Mouse (Mus musculus): ENCODE measurements at regions not wholly inside any gene's neighbourhood (a gene's known extent, or its start where the extent isn't known, plus 50 kb on each side); places are given as distances from the start of the nearest gene placed in this dataset.

DNA sequence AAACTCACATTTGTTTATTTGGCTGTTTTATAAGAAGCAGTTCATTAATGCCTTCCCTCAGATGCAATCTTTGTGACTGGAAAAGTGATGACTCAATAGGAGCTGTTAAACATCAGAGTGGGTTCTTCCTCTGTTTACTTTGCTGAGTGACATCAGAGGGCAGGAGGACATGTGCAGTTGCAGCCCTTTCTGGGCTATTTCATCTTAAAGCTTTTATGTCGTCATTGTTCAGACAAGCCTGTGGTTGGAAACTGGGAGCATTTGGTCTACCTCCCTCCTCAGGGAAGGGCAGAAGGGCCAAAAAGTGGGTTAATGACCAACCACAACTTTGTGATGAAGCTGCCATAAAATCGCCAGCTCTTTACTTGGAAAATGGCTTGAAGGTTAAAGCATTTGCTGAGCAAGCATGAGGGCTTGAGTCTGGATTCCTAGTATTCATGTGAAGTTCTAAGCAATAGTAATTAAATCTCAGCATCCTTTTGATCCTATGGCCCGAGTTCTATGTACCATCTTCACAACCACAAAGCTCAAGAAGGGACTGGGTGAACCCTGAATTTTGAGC, 103.8 kb upstream of the Igfbp3 start:
- no peak for ATAC-seq (ENCODE audit: insufficient number of reproducible peaks, low FRiP score, low TSS enrichment, low read depth)
- Histone ChIP-seq H3K9me3 (no peaks in the 10 kb centered on the region), H3K27me3 (no peaks in the 10 kb centered on the region), H3K4me1 (no peaks in the 10 kb centered on the region), H3K4me2 (no peak overlapping the region), H3K27ac (no peak overlapping the region), H3K4me3 (no peak overlapping the region), H3K36me3 (no peaks in the 10 kb centered on the region), H3K9ac (no peak overlapping the region)
- WGBS, result 48% methylated on average over 3 of the region's 3 CpGs

DNA sequence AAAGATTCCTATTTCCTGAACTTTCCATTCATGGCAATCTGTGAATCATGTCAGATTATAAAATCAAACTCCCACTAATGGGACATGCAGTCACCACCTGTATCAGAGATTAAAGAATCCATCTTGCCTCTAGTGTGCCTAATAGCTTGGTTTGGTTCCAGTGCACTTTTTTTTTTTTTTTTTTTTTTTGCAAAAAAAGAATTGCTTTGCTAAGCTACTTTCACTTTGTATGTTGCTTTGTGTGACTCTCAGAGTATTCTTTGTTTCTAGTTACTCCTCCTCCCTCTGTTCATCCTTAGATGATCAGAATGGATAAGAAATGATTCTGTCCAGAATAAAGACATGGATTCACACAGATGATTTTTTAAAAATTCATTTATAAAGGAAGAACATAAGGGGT, 82.5 kb upstream of the Igfbp3 start:
- H3K9ac ChIP-seq, result no peak overlapping the region
- H3K4me3 ChIP-seq, result no peak overlapping the region
- no peak overlapping the region for H3K4me2 ChIP-seq
- H3K9me3 ChIP-seq, result no peaks in the 10 kb centered on the region
- H3K27ac ChIP-seq, result no peak overlapping the region
- no peaks in the 10 kb centered on the region for H3K4me1 ChIP-seq
- H3K27me3 ChIP-seq, result no peaks in the 10 kb centered on the region
- no peak for ATAC-seq (ENCODE audit: insufficient number of reproducible peaks, low FRiP score, low TSS enrichment, low read depth)
- no peaks in the 10 kb centered on the region for H3K36me3 ChIP-seq

DNA sequence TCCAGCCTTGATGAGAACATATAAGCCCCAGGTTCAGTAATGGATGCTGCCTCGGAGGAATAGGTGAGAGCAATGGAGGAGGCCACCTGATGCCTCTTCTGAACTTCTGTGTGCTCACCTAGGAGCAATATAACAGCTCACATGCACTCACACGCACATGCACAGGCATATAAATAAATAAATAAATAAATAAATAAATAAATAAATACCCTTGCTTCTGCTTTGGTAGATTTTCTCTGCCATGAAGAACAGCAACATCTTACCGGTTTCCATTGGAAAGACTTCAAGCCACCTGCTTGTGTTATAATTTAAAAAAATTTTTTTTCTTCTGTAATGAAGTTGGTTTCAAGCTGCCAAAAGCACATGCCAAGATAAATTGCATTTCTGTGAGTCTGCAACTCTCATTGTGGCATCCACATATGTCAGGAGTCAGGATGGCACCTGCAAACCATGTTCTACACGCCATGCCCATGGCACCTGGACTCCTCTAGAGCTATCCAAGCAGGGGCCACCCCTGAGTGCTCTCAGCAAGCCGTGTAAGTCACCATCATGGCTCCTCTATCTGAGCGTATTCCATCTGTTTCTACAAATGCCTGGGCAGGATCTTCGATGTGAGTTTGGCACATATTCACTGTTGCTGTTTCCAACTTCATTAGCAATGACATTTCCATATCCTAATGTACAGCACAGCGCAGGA, 75.7 kb upstream of the Igfbp3 start:
- WGBS, result 83% methylated on average over 8 of the region's 8 CpGs
- no peak overlapping the region for H3K27ac ChIP-seq
- H3K4me3 ChIP-seq, result no peak overlapping the region
- no peaks in the 10 kb centered on the region for H3K36me3 ChIP-seq
- no peak overlapping the region for H3K9ac ChIP-seq
- no peaks in the 10 kb centered on the region for H3K27me3 ChIP-seq
- H3K4me2 ChIP-seq, result no peak overlapping the region
- no peak for ATAC-seq (ENCODE audit: insufficient number of reproducible peaks, low FRiP score, low TSS enrichment, low read depth)
- peaks cover 10% of the 10 kb centered on the region for H3K4me1 ChIP-seq
- no peaks in the 10 kb centered on the region for H3K9me3 ChIP-seq

DNA sequence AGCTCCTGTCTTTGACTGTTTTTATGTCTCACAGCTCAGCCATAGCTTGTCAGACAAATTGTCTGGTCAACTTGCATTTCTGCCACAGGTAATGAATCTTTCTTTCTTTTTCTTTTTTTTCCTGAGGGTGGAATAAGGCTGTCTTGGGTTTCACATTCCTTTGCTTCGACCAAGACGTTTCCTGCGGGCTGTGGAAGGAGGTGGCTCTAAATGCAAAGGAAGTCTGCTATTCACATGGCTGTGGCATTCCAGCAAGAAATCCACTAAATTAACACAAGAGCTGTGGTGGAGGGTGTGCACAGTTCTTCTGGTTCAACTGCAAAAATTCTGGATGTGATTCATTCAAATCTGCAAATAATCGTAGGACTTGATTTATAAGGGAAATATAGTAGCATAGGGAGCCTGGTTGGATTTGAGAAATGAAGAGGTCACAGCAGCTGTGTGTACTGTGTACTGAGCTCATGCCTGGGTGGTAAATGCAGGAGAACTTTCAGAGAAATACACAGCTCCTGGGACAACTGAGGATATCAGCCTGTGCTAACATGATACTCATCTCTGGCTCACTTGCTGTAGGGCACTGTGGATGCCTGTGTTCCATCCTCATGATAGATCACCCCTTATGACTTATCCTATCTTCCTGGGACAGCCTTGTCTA, 71.2 kb upstream of the Igfbp3 start:
- H3K4me1 ChIP-seq, result peaks cover 17% of the 10 kb centered on the region
- no peak overlapping the region for H3K9ac ChIP-seq
- H3K4me3 ChIP-seq, result no peak overlapping the region
- H3K36me3 ChIP-seq, result no peaks in the 10 kb centered on the region
- 0 out of 2 replicates have a peak, but pooled peaks have one; percentile 62 for ATAC-seq (ENCODE audit: insufficient number of reproducible peaks, low FRiP score, low TSS enrichment, low read depth)
- H3K9me3 ChIP-seq, result no peaks in the 10 kb centered on the region
- H3K4me2 ChIP-seq, result no peak overlapping the region
- H3K27ac ChIP-seq, result peak overlapping the region; percentile 22
- no peaks in the 10 kb centered on the region for H3K27me3 ChIP-seq
- 9% methylated on average over 4 of the region's 4 CpGs for WGBS

DNA sequence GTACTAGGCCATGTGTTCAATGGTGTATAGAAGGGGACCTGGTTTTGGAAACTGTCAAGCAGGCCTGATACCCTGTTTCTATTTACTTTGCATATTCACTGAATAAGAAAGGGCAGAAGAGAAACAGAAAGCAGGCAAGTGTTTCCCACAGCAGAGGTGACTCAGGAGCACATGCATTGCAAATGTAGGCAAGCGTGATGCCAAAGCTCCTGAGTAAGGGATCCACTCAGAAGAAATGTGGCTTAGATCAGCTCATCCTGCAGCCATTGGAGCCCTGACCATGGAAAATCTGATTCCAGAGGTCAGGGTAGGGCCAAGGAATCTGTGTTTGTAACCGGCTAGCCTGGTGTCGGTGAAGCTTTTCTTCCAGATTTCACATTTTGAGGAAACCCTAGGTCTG, 69.3 kb upstream of the Igfbp3 start:
- Histone ChIP-seq H3K36me3 (no peaks in the 10 kb centered on the region), H3K9ac (no peak overlapping the region), H3K4me1 (peaks cover 17% of the 10 kb centered on the region), H3K9me3 (no peaks in the 10 kb centered on the region), H3K27ac (no peak overlapping the region), H3K27me3 (no peaks in the 10 kb centered on the region), H3K4me3 (no peak overlapping the region), H3K4me2 (no peak overlapping the region)
- ATAC-seq (ENCODE audit: insufficient number of reproducible peaks, low FRiP score, low TSS enrichment, low read depth), result no peak
- WGBS, result 90% methylated on average over 3 of the region's 3 CpGs

DNA sequence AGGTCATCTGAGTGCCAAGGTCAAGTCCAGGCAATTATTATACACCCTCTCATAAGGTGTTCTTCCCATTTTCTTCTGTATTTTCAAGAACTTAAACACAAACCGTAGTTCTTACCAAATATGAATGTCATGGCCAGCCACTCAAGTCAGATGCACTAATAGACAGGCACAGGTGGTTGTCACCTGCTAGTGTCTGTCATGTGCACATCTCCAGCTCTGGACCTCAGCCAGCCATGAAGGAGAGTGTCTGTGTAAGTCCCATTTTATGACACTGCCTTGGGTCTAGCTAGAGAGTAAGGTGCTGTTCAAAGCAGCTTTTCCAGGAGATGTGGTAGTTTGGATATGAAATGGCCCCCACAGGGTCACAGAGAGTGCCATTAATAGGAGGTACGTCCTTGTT, 68.5 kb upstream of the Igfbp3 start:
- H3K9me3 ChIP-seq, result no peaks in the 10 kb centered on the region
- no peak overlapping the region for H3K4me3 ChIP-seq
- H3K27ac ChIP-seq, result peak overlapping the region; percentile 9; the same call in 1 of the 2 replicates
- no peak overlapping the region for H3K4me2 ChIP-seq
- ATAC-seq (ENCODE audit: insufficient number of reproducible peaks, low FRiP score, low TSS enrichment, low read depth), result 0 out of 2 replicates have a peak, but pooled peaks have one; percentile 13
- no peaks in the 10 kb centered on the region for H3K36me3 ChIP-seq
- H3K27me3 ChIP-seq, result no peaks in the 10 kb centered on the region
- no peak overlapping the region for H3K9ac ChIP-seq
- 70% methylated on average over 2 of the region's 2 CpGs for WGBS
- peaks cover 17% of the 10 kb centered on the region for H3K4me1 ChIP-seq

DNA sequence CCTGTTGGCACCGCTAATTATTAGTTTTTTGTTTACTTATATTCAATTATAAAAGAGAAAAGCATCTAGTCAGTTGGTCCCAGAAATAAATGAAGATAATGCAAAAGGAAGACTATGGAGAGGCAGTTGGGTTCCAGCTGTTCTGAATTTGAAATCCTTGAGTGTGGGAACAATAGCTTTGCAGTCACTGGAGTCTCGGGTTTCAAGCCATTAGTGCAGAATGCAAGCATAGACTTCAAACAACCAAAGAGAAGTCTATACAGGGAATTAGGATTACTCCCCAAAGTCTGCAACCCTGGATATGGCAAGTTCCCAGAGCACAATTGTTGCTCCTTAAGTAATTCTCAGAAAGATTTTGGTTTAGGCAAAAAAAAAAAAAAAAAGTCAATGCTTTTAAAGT, 67.9 kb upstream of the Igfbp3 start:
- H3K27ac ChIP-seq, result peak overlapping the region; percentile 9; the same call in 1 of the 2 replicates
- H3K4me1 ChIP-seq, result peaks cover 17% of the 10 kb centered on the region
- no peak overlapping the region for H3K4me3 ChIP-seq
- no peak overlapping the region for H3K4me2 ChIP-seq
- ATAC-seq (ENCODE audit: insufficient number of reproducible peaks, low FRiP score, low TSS enrichment, low read depth), result no peak
- H3K27me3 ChIP-seq, result no peaks in the 10 kb centered on the region
- H3K36me3 ChIP-seq, result no peaks in the 10 kb centered on the region
- WGBS, result 28% methylated on average over 2 of the region's 2 CpGs
- no peaks in the 10 kb centered on the region for H3K9me3 ChIP-seq
- H3K9ac ChIP-seq, result no peak overlapping the region

DNA sequence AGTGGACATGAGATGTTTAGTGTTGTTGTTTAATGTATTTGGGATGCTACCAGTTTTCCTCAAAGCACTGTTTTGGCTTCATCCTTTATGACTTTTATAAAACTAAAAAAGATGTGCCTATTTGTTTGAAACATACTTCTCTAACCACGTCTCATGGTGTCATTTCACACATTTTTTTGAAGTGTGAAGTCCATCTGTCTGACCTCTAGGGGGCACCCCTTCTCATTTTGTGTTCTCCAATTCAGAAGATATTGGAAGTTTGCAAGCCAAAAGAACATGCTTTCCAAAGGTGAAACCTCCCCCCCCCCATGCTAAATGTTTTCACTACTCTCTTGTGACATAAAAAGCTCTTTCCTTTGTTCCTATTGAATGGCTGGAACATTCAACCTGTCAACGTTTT, 66.2 kb upstream of the Igfbp3 start:
- no peak overlapping the region for H3K4me3 ChIP-seq
- H3K9me3 ChIP-seq, result no peaks in the 10 kb centered on the region
- no peaks in the 10 kb centered on the region for H3K27me3 ChIP-seq
- H3K4me1 ChIP-seq, result peaks cover 12% of the 10 kb centered on the region
- no peak overlapping the region for H3K4me2 ChIP-seq
- H3K9ac ChIP-seq, result no peak overlapping the region
- no peak overlapping the region for H3K27ac ChIP-seq
- ATAC-seq (ENCODE audit: insufficient number of reproducible peaks, low FRiP score, low TSS enrichment, low read depth), result no peak
- H3K36me3 ChIP-seq, result no peaks in the 10 kb centered on the region
- 58% methylated on average over 2 of the region's 2 CpGs for WGBS

DNA sequence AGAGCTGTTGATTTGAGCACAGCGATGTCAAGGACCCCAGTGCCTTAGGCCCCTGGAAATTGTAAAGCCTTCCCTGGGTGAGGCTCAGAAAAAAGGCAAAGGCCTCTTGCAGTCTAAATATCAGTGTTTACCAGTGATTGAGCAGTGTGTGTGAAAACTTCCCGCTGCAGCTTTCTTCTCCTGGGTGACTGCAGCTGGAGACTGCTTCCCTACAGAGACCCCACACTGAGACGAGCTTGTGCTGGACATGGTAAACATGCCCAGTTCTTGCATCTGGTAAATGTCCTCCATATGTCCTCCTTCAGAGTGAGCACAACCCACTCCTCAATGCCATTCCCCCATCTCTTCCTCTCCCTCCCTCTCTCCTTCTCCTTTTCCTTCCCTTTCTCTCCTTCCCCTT, 58.8 kb upstream of the Igfbp3 start:
- ATAC-seq (ENCODE audit: insufficient number of reproducible peaks, low FRiP score, low TSS enrichment, low read depth), result no peak
- Histone ChIP-seq H3K9me3 (no peaks in the 10 kb centered on the region), H3K4me2 (no peak overlapping the region), H3K27me3 (no peaks in the 10 kb centered on the region), H3K4me1 (no peaks in the 10 kb centered on the region), H3K4me3 (no peak overlapping the region), H3K27ac (no peak overlapping the region), H3K36me3 (no peaks in the 10 kb centered on the region), H3K9ac (no peak overlapping the region)
- WGBS, result 38% methylated on average over 3 of the region's 3 CpGs

DNA sequence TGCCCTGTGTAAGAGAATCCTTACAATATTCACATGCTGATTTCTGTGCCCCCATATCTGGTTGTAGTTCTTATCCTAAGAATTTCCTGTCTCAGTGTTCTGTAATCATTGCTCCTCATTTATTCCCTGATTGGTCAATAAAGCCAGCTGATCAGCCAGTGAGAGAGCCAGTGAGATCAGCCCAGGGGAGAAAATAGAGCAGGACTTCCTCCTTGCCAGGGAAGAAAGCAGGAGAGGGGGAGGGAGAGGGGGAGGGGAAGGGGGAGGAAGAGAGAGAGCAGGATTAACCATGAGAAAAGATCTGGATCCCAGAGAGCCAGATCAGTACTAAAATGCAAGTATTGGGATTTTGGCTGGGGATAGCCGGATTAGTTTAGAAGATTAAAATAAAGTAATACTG, 57.2 kb upstream of the Igfbp3 start:
- Histone ChIP-seq H3K9ac (no peak overlapping the region), H3K4me2 (no peak overlapping the region), H3K36me3 (no peaks in the 10 kb centered on the region), H3K27me3 (no peaks in the 10 kb centered on the region), H3K27ac (no peak overlapping the region), H3K4me1 (no peaks in the 10 kb centered on the region), H3K9me3 (no peaks in the 10 kb centered on the region), H3K4me3 (no peak overlapping the region)
- 100% methylated on average over 1 of the region's 1 CpGs for WGBS
- no peak for ATAC-seq (ENCODE audit: insufficient number of reproducible peaks, low FRiP score, low TSS enrichment, low read depth)

DNA sequence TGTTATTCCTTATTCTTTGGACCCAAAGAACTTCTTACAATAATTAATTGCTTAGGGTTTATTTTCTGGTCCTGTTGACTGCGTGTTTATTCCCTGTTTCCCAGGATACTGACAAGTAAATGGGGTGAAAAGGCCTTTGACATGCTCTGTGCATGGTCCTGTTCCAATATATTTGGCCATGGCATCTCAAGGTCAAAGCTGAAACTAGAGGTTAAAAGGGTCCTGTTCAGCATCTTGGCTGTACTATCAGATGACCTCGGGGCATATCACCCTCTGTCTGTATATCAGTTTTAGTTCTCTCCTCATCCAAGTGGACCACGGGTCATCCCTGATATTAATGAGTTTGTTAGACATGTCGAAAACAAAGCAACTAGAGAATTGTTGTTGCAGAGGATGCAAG, 50.2 kb upstream of the Igfbp3 start:
- Histone ChIP-seq H3K4me2 (no peak overlapping the region), H3K27me3 (no peaks in the 10 kb centered on the region), H3K36me3 (no peaks in the 10 kb centered on the region), H3K4me1 (no peaks in the 10 kb centered on the region), H3K9ac (no peak overlapping the region), H3K27ac (no peak overlapping the region), H3K9me3 (no peaks in the 10 kb centered on the region), H3K4me3 (no peak overlapping the region)
- no peak for ATAC-seq (ENCODE audit: insufficient number of reproducible peaks, low FRiP score, low TSS enrichment, low read depth)
- 83% methylated on average over 4 of the region's 4 CpGs for WGBS

Data from limb, embryonic 15.5 days (tissue).